Mouse (Mus musculus): Measurements from ENCODE around the gene Rpp25l.
"Not testable (repeated sequence)": the region's sequence is repeated elsewhere in the genome, so short reads cannot be mapped to it uniquely, and the experiment has no call there.

The Rpp25l gene

GRCm38 (mm10) chr4:41698421-41699016 is 14.8 kb downstream of the Rpp25l start:
- DNase-seq (ENCODE audit: low read depth in 2 of 2, low spot score in 2 of 2) = not testable (repeated sequence)

- peak; percentile 56 to 66 for DNase-seq (ENCODE audit: low read depth in 2 of 2, low spot score in 2 of 2)
These were observed 16.1 kb downstream of the Rpp25l start, which contains the start of gene Cntfr for GRCm38 (mm10) chr4:41696930-41697841. Gene Cntfr, minus strand, starts transcription at chr4:41697089.

GRCm38 (mm10) chr4:41696452-41696851 is 16.9 kb downstream of the Rpp25l start:
- DNase-seq (ENCODE audit: low read depth in 2 of 2, low spot score in 2 of 2) = not testable (repeated sequence)

GRCm38 (mm10) chr4:41695800-41696199 is 17.5 kb downstream of the Rpp25l start:
- not testable (repeated sequence) for DNase-seq (ENCODE audit: low read depth in 2 of 2, low spot score in 2 of 2)

GRCm38 (mm10) chr4:41693511-41693910 is 19.8 kb downstream of the Rpp25l start:
- DNase-seq (ENCODE audit: low read depth in 2 of 2, low spot score in 2 of 2) = not testable (repeated sequence)

- DNase-seq (ENCODE audit: low read depth in 2 of 2, low spot score in 2 of 2) = not testable (repeated sequence)
These were observed 23.3 kb downstream of the Rpp25l start for GRCm38 (mm10) chr4:41690014-41690413.

- not testable (repeated sequence) for DNase-seq (ENCODE audit: low read depth in 2 of 2, low spot score in 2 of 2)
These were observed 24.8 kb downstream of the Rpp25l start for GRCm38 (mm10) chr4:41688562-41688961.

- DNase-seq (ENCODE audit: low read depth in 2 of 2, low spot score in 2 of 2) = not testable (repeated sequence)
These were observed 27.3 kb downstream of the Rpp25l start for GRCm38 (mm10) chr4:41685882-41686492.

- not testable (repeated sequence) for DNase-seq (ENCODE audit: low read depth in 2 of 2, low spot score in 2 of 2)
These were observed 28.3 kb downstream of the Rpp25l start for GRCm38 (mm10) chr4:41684931-41685453.

GRCm38 (mm10) chr4:41684131-41684930 is 29.0 kb downstream of the Rpp25l start:
- not testable (repeated sequence) for DNase-seq (ENCODE audit: low read depth in 2 of 2, low spot score in 2 of 2)

- DNase-seq (ENCODE audit: low read depth in 2 of 2, low spot score in 2 of 2) = not testable (repeated sequence)
These were observed 30.0 kb downstream of the Rpp25l start for GRCm38 (mm10) chr4:41683303-41683702.

GRCm38 (mm10) chr4:41682789-41683188 is 30.5 kb downstream of the Rpp25l start:
- no peak for DNase-seq (ENCODE audit: low read depth in 2 of 2, low spot score in 2 of 2)

GRCm38 (mm10) chr4:41681947-41682346 is 31.4 kb downstream of the Rpp25l start:
- no peak for DNase-seq (ENCODE audit: low read depth in 2 of 2, low spot score in 2 of 2)

GRCm38 (mm10) chr4:41681176-41681575 is 32.2 kb downstream of the Rpp25l start:
- DNase-seq (ENCODE audit: low read depth in 2 of 2, low spot score in 2 of 2) = no peak

- DNase-seq (ENCODE audit: low read depth in 2 of 2, low spot score in 2 of 2) = no peak
These were observed 34.0 kb downstream of the Rpp25l start for GRCm38 (mm10) chr4:41679291-41679690.

GRCm38 (mm10) chr4:41678863-41679262 is 34.5 kb downstream of the Rpp25l start:
- no peak for DNase-seq (ENCODE audit: low read depth in 2 of 2, low spot score in 2 of 2)

GRCm38 (mm10) chr4:41677006-41677629 is 36.2 kb downstream of the Rpp25l start:
- no peak for DNase-seq (ENCODE audit: low read depth in 2 of 2, low spot score in 2 of 2)

GRCm38 (mm10) chr4:41676248-41677005 is 36.9 kb downstream of the Rpp25l start:
- no peak for DNase-seq (ENCODE audit: low read depth in 2 of 2, low spot score in 2 of 2)

- no peak for DNase-seq (ENCODE audit: low read depth in 2 of 2, low spot score in 2 of 2)
These were observed 40.1 kb downstream of the Rpp25l start for GRCm38 (mm10) chr4:41673186-41673585.

All from CD8-positive naive resting alpha-beta T cell, adult 2 months (primary cell).